ENCODE assay signal across 10 mouse cellular contexts in genomic region chr16:38945581-38945981, GRCm38 (mm10). TPM values are rescaled to one million over a fixed set of nuclear protein-coding genes. Genes with fewer than 3 reads are reported as not detected.
DNase-seq lines count a peak whose midpoint lies in the region; ATAC-seq and TF ChIP-seq lines count a peak whose summit lies in the region.
"Had no signal": no experiment of that assay in that cellular context is flagged by ENCODE, and none has a peak within 500 bp of the region (broad histone marks: within the 10 kb centered on the region; RNA-seq: fewer than 3 reads in every experiment).

No protein-coding gene starts in this region.

- no peak overlapping the region for H3K4me3 ChIP-seq in olfactory bulb, adult 2 months (ENCODE audit: insufficient read depth, low read depth, low read length)

- TF ChIP-seq POLR2A in olfactory bulb, adult 2 months (IDR thresholded peaks at IDR 0.05; ENCODE audit: insufficient read depth, low read depth, low read length) = no peak

- no peak for TF ChIP-seq CTCF in olfactory bulb, adult 2 months (IDR thresholded peaks at IDR 0.05; ENCODE audit: insufficient read depth, low read depth, low read length)

- peak; percentile 22 for DNase-seq in cerebellum, adult 9-10 months
- peak; percentile 32 for DNase-seq in ovary, adult 18-20 months (ENCODE audit: low spot score)
- DNase-seq in ovary, postnatal 14 days (ENCODE audit: low spot score) = no peak
- peak; percentile 86 to 90 for DNase-seq in kidney, adult 8-10 months
- no peak for DNase-seq in frontal cortex, postnatal 14 days (ENCODE audit: low spot score in 2 of 2)
- DNase-seq in ovary, postnatal 36 days (ENCODE audit: low spot score) = no peak
- DNase-seq: heart, adult 18-20 months; liver, postnatal 0 days had no signal

- peak overlapping the region; percentile 79 for H3K27ac ChIP-seq in olfactory bulb, adult 2 months (ENCODE audit: insufficient read depth, low read depth, low read length)

- WGBS in olfactory bulb, adult 2 months = 59% methylated on average over 10 of the region's 10 CpGs

- ATAC-seq in cerebellum, adult (ENCODE audit: insufficient number of reproducible peaks, low FRiP score, low TSS enrichment) = no peak
- ATAC-seq: liver, postnatal 0 days had no signal

- H3K4me1 ChIP-seq in olfactory bulb, adult 2 months (ENCODE audit: control insufficient read depth, insufficient read depth, low read length) = peaks cover 28% of the 10 kb centered on the region

RNA-seq across cellular contexts. Expression of gene Igsf11, which starts 53.1 kb away (rescaled TPM):
- polyA plus RNA-seq in olfactory bulb, adult 2 months (2012; ENCODE audit: insufficient read depth, insufficient read length, low replicate concordance, missing spikeins) = not detected in 2 replicates

Comparison
In these comparisons a context has a peak if more than half of its experiments do, and no peak if none do; other contexts are left out.
1. DNase-seq: peak in cerebellum, adult 9-10 months (single experiment), ovary, adult 18-20 months (single experiment) and kidney, adult 8-10 months (2 of 2); none in ovary, postnatal 14 days (single experiment), frontal cortex, postnatal 14 days (0 of 2) and ovary, postnatal 36 days (single experiment).